In genomic region chr5:45639715-45640092, GRCm38 (mm10) we compare ENCODE assay signal across 8 mouse cellular contexts. TPM values are rescaled to one million over a fixed set of nuclear protein-coding genes. Genes with fewer than 3 reads are reported as not detected.
DNase-seq lines count a peak whose midpoint lies in the region; ATAC-seq lines count a peak whose summit lies in the region.

No protein-coding gene starts in this region.

- peak overlapping the region; percentile 60 for H3K9ac ChIP-seq in hindbrain, embryonic 15.5 days

- peak overlapping the region; percentile 74 for H3K4me3 ChIP-seq in embryonic facial prominence, embryonic 10.5 days
- peak overlapping the region; percentile 55 for H3K4me3 ChIP-seq in hindbrain, embryonic 15.5 days

- WGBS in embryonic facial prominence, embryonic 10.5 days: under 1% methylated on average over 8 of the region's 8 CpGs
- WGBS in hindbrain, embryonic 15.5 days: 1% methylated on average over 8 of the region's 8 CpGs

- H3K4me2 ChIP-seq in hindbrain, embryonic 15.5 days: peak overlapping the region; percentile 77

- peaks cover 43% of the 10 kb centered on the region for H3K27me3 ChIP-seq in embryonic facial prominence, embryonic 10.5 days (replicated peaks; ENCODE audit: low read depth, poor library complexity, severe bottlenecking)
- 0 out of 2 replicates have a peak, but pooled peaks cover 10% of the 10 kb centered on the region for H3K27me3 ChIP-seq in hindbrain, embryonic 15.5 days

- ATAC-seq in hindbrain, embryonic 15.5 days (ENCODE audit: low FRiP score, low read depth): peak; percentile 47

- peak; percentile 4 for DNase-seq in kidney, postnatal 14 days
- DNase-seq in kidney, adult 8-10 months: no peak
- peak; percentile 20 for DNase-seq in embryonic facial prominence, embryonic 10.5 days (ENCODE audit: low spot score)
- DNase-seq in neural tube, embryonic 10.5 days (ENCODE audit: extremely low spot score, low spot score): peak; percentile 30
- no peak for DNase-seq in right cerebral cortex, postnatal 4 days
- no peak for DNase-seq in thymus, postnatal 25 days
- DNase-seq in yolk sac, embryonic 10.5 days (ENCODE audit: low spot score): no peak

- no peaks in the 10 kb centered on the region for H3K36me3 ChIP-seq in embryonic facial prominence, embryonic 10.5 days (replicated peaks)
- no peaks in the 10 kb centered on the region for H3K36me3 ChIP-seq in hindbrain, embryonic 15.5 days

- no peaks in the 10 kb centered on the region for H3K9me3 ChIP-seq in embryonic facial prominence, embryonic 10.5 days
- no peaks in the 10 kb centered on the region for H3K9me3 ChIP-seq in hindbrain, embryonic 15.5 days

- no peak overlapping the region for H3K27ac ChIP-seq in embryonic facial prominence, embryonic 10.5 days (replicated peaks)
- peak overlapping the region; percentile 83 for H3K27ac ChIP-seq in hindbrain, embryonic 15.5 days (replicated peaks)

- peaks cover 10% of the 10 kb centered on the region for H3K4me1 ChIP-seq in embryonic facial prominence, embryonic 10.5 days
- H3K4me1 ChIP-seq in hindbrain, embryonic 15.5 days (replicated peaks): peaks cover 11% of the 10 kb centered on the region

RNA-seq across cellular contexts. Expression of gene Fam184b, which starts 0.3 kb away (rescaled TPM):
- 0.62 and 0.67 TPM in 2 replicates for polyA plus RNA-seq in embryonic facial prominence, embryonic 10.5 days (2016; fragmentation: Nextera tagmentation; extraction: Ambion mirVana)
- 9.5 and 10.3 TPM in 2 replicates for polyA plus RNA-seq in hindbrain, embryonic 15.5 days (2015; fragmentation: Nextera tagmentation; extraction: Ambion mirVana)

RNA-seq across cellular contexts. Expression of gene Ncapg, which starts 30.0 kb away (rescaled TPM):
- 71.0 and 71.5 TPM in 2 replicates for polyA plus RNA-seq in embryonic facial prominence, embryonic 10.5 days (2016; fragmentation: Nextera tagmentation; extraction: Ambion mirVana)
- polyA plus RNA-seq in hindbrain, embryonic 15.5 days (2015; fragmentation: Nextera tagmentation; extraction: Ambion mirVana): 8.2 and 10.5 TPM in 2 replicates

Comparison
In these comparisons a context has a peak if more than half of its experiments do, and no peak if none do; other contexts are left out.
1. DNase-seq: peak in kidney, postnatal 14 days (single experiment), embryonic facial prominence, embryonic 10.5 days (single experiment) and neural tube, embryonic 10.5 days (single experiment); none in kidney, adult 8-10 months (0 of 2), right cerebral cortex, postnatal 4 days (single experiment), thymus, postnatal 25 days (single experiment) and yolk sac, embryonic 10.5 days (single experiment).